Mouse (Mus musculus) olfactory bulb, adult 2 months (tissue): ENCODE data around the gene Sel1l.

Experiments used
- CTCF ChIP-seq: fragments of 200-500 bp; IDR thresholded peaks from 2 replicates; pipeline ENCODE4 v1.5.1; 2012; ENCODE audit warnings: low read depth, mild to moderate bottlenecking, low read length, moderate library complexity; ENCODE audit not compliant: insufficient read depth
- POLR2A ChIP-seq: fragments of 200-500 bp; IDR thresholded peaks from 2 replicates; pipeline ENCODE4 v1.6.1; 2012; ENCODE audit warnings: mild to moderate bottlenecking, low read depth, low read length, moderate library complexity; ENCODE audit not compliant: insufficient read depth

- TF ChIP-seq CTCF (no peak), POLR2A (no peak)
These were observed 29.3 kb upstream of the Sel1l start for GRCm38 (mm10) chr12:91878056-91878911.
